ENCODE assay signal across 9 mouse cellular contexts in the genomic region with DNA sequence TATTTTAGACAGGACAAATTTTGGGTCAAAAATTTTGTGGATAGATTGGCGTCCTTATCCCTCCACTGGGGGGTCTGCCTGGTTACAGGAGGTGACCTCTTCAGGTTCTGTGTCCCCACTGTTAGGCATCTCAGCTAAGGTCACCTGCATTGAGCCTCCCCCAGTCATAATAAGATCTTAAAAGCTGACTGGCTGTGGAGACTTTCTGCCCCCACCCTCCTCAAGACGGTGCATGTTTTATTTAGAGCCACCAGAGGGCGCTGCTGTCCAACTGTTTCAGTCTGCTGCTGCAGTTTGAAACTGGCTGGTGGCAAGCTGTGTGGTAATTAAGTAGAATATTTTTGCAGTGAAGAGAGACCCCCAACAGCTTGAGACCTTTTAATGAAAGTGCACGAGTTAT. TPM values are rescaled to one million over a fixed set of nuclear protein-coding genes. Genes with fewer than 3 reads are reported as not detected.
DNase-seq lines count a peak whose midpoint lies in the region; ATAC-seq and TF ChIP-seq lines count a peak whose summit lies in the region.
"Had no signal": no experiment of that assay in that cellular context is flagged by ENCODE, and none has a peak within 500 bp of the region (broad histone marks: within the 10 kb centered on the region; RNA-seq: fewer than 3 reads in every experiment).

No protein-coding gene starts in this region.

- H3K27ac ChIP-seq in hindbrain, embryonic 12.5 days, result no peak overlapping the region
- H3K27ac ChIP-seq in lung, embryonic 14.5 days (ENCODE audit: low read depth), result no peak overlapping the region

- ATAC-seq in CD4-positive, CD25-positive, alpha-beta regulatory T cell, adult 4 months, result no peak
- peak; percentile 79 for ATAC-seq in common myeloid progenitor, adult 5-6 weeks (replicated peaks; ENCODE audit: low read depth, poor library complexity, severe bottlenecking)
- 0 out of 2 replicates have a peak, but pooled peaks have one; percentile 48 for ATAC-seq in hindbrain, embryonic 12.5 days (ENCODE audit: low FRiP score)
- 0 out of 2 replicates have a peak, but pooled peaks have one; percentile 17 for ATAC-seq in lung, embryonic 14.5 days (ENCODE audit: insufficient read depth)

- H3K4me1 ChIP-seq in hindbrain, embryonic 12.5 days, result no peaks in the 10 kb centered on the region
- no peaks in the 10 kb centered on the region for H3K4me1 ChIP-seq in lung, embryonic 14.5 days (ENCODE audit: insufficient read depth)

- no peak overlapping the region for H3K4me2 ChIP-seq in hindbrain, embryonic 12.5 days (replicated peaks)
- no peak overlapping the region for H3K4me2 ChIP-seq in lung, embryonic 14.5 days

- H3K9me3 ChIP-seq in hindbrain, embryonic 12.5 days (replicated peaks), result no peaks in the 10 kb centered on the region
- no peaks in the 10 kb centered on the region for H3K9me3 ChIP-seq in lung, embryonic 14.5 days (ENCODE audit: low read depth, low read length)

- peak; percentile 94 for TF ChIP-seq CTCF in lung, embryonic 14.5 days (IDR thresholded peaks at IDR 0.05; ENCODE audit: low read depth)

- 17% methylated on average over 4 of the region's 4 CpGs for WGBS in hindbrain, embryonic 12.5 days
- 14% methylated on average over 4 of the region's 4 CpGs for WGBS in lung, embryonic 14.5 days

- DNase-seq in CD4-positive, CD25-positive, alpha-beta regulatory T cell, adult 2 months (ENCODE audit: low read depth, low spot score), result peak; percentile 63
- peak; percentile 40 to 44 for DNase-seq in right cerebral cortex, adult 2 months (ENCODE audit: low spot score in 2 of 2)
- DNase-seq in right cerebral cortex, postnatal 36 days (ENCODE audit: low spot score in 2 of 2), result no peak
- DNase-seq in lung, embryonic 14.5 days, result peak; percentile 89
- DNase-seq in right cerebral cortex, postnatal 10 days (ENCODE audit: low spot score in 2 of 2), result peak; percentile 47 to 62

- no peak overlapping the region for H3K4me3 ChIP-seq in hindbrain, embryonic 12.5 days
- H3K4me3 ChIP-seq in lung, embryonic 14.5 days (ENCODE audit: low read depth, low read length), result no peak overlapping the region

- H3K9ac ChIP-seq in hindbrain, embryonic 12.5 days, result no peak overlapping the region
- H3K9ac ChIP-seq in lung, embryonic 14.5 days, result no peak overlapping the region

- H3K27me3 ChIP-seq in hindbrain, embryonic 12.5 days, result 0 out of 2 replicates have a peak, but pooled peaks cover 5% of the 10 kb centered on the region
- no peaks in the 10 kb centered on the region for H3K27me3 ChIP-seq in lung, embryonic 14.5 days (ENCODE audit: insufficient read depth, low read length)

- peaks cover 14% of the 10 kb centered on the region; the same call in 1 of the 2 replicates for H3K36me3 ChIP-seq in hindbrain, embryonic 12.5 days
- peaks cover 15% of the 10 kb centered on the region; the same call in 1 of the 2 replicates for H3K36me3 ChIP-seq in lung, embryonic 14.5 days (ENCODE audit: insufficient read depth)

RNA-seq across cellular contexts. Expression of a gene that starts 51.1 kb away (rescaled TPM):
- under 1 TPM in 1 of 2 experiments, not detected in 1; 0.20 TPM for polyA plus RNA-seq in CD4-positive, CD25-positive, alpha-beta regulatory T cell, adult 4 months (2017; shearing (Covaris generic))
- not detected in 2 replicates for total RNA-seq in common myeloid progenitor, adult 5-6 weeks (2017)
- 43.5 and 50.2 TPM in 2 replicates for polyA plus RNA-seq in hindbrain, embryonic 12.5 days (2016; fragmentation: Nextera tagmentation; extraction: Ambion mirVana)
- 0.46 and 0.77 TPM in 2 replicates for polyA plus RNA-seq in lung, embryonic 14.5 days (2014; fragmentation: Nextera tagmentation; extraction: Ambion mirVana)
- total RNA-seq: layer of hippocampus, adult 8-10 months had no signal

Comparison
In these comparisons a context has a peak if more than half of its experiments do, and no peak if none do; other contexts are left out.
1. DNase-seq: peak in CD4-positive, CD25-positive, alpha-beta regulatory T cell, adult 2 months (single experiment), right cerebral cortex, adult 2 months (2 of 2), lung, embryonic 14.5 days (single experiment) and right cerebral cortex, postnatal 10 days (2 of 2); none in right cerebral cortex, postnatal 36 days (0 of 2).
2. RNA of a gene that starts 51.1 kb away (polyA plus RNA-seq): 43.5 to 50.2 TPM in hindbrain, embryonic 12.5 days; 0.46 to 0.77 TPM in lung, embryonic 14.5 days and 0.20 TPM in CD4-positive, CD25-positive, alpha-beta regulatory T cell, adult 4 months; every median in the first group is over 10 times any median in the second.